Mouse (Mus musculus): ENCODE results near the gene Dach1.

Dach1 gene

GRCm38 (mm10) chr14:98035261-98035660, 134.3 kb downstream of the Dach1 start:
- peak; percentile 79 for DNase-seq (ENCODE audit: low spot score)

GRCm38 (mm10) chr14:98023540-98023939, 146.0 kb downstream of the Dach1 start:
- no peak for DNase-seq (ENCODE audit: low spot score)

DNA sequence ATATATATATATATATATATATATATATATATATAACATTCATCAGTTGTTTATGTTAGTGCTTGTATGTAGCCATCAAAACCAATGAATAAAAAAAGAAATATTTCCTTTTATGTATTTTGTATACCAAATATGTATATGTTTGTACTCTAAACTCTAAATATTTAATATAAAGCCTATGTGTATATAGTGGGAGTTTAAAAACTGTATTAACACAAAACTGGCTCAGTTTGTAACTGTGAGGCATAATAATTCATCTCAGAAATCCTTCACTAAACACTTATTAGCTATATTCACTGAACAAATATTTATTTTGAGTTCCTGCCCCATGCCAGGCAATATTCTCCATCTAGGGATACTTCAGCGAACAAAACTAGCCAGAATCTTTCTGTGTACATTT, 155.5 kb downstream of the Dach1 start:
- DNase-seq (ENCODE audit: low spot score): no peak

- no peak for DNase-seq (ENCODE audit: low spot score)
Observed at GRCm38 (mm10) chr14:98008501-98008900, 161.1 kb downstream of the Dach1 start.

- no peak for DNase-seq (ENCODE audit: low spot score)
Observed at GRCm38 (mm10) chr14:98002021-98002680, 167.4 kb downstream of the Dach1 start.

GRCm38 (mm10) chr14:97998584-97998983, 171.0 kb downstream of the Dach1 start:
- DNase-seq (ENCODE audit: low spot score): no peak

DNA sequence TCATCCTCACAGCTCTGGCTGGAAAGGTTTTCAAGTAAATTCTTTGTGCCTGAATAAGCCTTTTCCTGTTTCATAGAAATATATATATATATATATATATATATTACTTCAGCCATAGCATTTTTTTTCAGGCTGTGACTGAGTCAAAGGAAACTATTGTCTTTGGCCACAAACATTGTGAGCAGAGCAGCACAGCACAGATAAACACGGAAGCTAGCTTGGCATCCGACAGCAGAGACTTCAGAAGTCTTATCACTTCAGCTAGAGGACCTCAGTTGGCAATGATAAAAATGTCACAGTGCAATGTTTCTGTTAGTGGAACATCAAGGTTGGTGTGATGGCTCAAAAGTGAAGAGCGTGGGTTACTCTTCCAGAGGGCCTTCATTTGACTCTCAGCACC, 186.3 kb downstream of the Dach1 start:
- DNase-seq (ENCODE audit: low spot score): no peak

GRCm38 (mm10) chr14:97982676-97983075, 186.9 kb downstream of the Dach1 start:
- DNase-seq (ENCODE audit: low spot score): no peak

GRCm38 (mm10) chr14:97980879-97981278, 188.7 kb downstream of the Dach1 start:
- peak; percentile 72 for DNase-seq (ENCODE audit: low spot score)

DNA sequence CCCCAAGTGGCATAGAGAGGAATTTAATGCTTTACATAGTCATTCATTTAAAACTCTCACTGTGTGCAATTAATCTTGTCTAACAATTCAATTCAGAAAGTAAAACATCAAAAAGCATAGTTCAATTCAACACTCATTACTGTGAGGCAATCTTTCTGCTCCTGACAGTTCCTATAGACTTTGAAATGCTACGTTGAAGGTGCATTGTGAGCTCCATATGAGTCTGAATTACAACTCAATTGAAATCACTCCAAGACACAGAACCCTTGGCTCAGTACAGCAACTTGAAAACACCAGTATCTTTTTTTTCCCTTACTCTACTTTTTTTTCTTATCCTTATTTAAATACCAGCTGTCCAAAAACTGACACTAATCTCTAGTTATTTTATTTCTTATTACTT, 193.5 kb downstream of the Dach1 start:
- peak; percentile 32 for DNase-seq (ENCODE audit: low spot score)

- DNase-seq (ENCODE audit: low spot score): no peak
Observed at GRCm38 (mm10) chr14:97975447-97975846, 194.1 kb downstream of the Dach1 start.

- DNase-seq (ENCODE audit: low spot score): no peak
Observed at GRCm38 (mm10) chr14:97964543-97965069, 205.0 kb downstream of the Dach1 start.

- no peak for DNase-seq (ENCODE audit: low spot score)
Observed at GRCm38 (mm10) chr14:97963624-97964023, 205.9 kb downstream of the Dach1 start.

- DNase-seq (ENCODE audit: low spot score): no peak
Observed at GRCm38 (mm10) chr14:97956356-97956755, 213.2 kb downstream of the Dach1 start.

GRCm38 (mm10) chr14:97945471-97945870, 224.1 kb downstream of the Dach1 start:
- DNase-seq (ENCODE audit: low spot score): no peak

GRCm38 (mm10) chr14:97944643-97945268, 224.8 kb downstream of the Dach1 start:
- no peak for DNase-seq (ENCODE audit: low spot score)

- no peak for DNase-seq (ENCODE audit: low spot score)
Observed at GRCm38 (mm10) chr14:97942361-97942760, 227.2 kb downstream of the Dach1 start.

GRCm38 (mm10) chr14:97896622-97897021, 272.9 kb downstream of the Dach1 start:
- no peak for DNase-seq (ENCODE audit: low spot score)

GRCm38 (mm10) chr14:97881976-97882375, 287.6 kb downstream of the Dach1 start:
- DNase-seq (ENCODE audit: low spot score): no peak

DNA sequence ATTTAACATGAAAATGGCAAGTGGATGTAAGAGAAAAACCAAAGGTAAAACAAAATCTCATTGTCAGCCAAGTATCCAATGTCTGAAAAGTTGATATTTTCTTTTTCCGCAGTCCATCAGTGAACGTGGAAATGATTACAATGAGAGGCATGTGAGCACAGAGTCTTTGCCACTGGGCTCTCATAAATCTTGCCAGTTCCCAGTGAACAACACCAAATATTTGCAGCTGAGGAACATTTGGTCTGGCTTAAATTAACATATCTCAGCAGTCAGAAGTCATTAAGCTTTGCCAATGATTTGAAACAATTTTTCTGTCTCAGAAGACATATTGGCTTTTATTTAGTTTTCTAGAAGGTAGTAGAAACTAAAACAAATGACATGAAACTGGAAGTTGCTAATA, 298.6 kb downstream of the Dach1 start:
- peak; percentile 43 for DNase-seq (ENCODE audit: low spot score)

DNA sequence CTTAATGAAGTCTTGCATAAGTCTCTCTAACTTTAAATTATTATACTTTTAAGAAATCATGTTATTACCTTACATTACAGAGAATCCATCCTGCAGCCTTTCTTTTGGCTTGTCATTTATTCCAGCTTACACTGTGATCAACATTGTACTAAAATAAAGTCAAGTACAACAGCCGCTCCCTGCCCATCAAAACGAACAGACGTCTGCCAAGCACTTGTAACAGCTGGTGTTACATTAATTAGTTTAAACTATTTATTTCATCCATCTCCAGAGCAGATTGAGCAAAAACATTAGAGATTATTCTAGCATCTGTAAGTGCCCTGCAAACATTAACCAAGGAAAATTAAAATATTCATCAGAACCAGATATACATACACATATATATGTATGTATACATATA, 311.2 kb downstream of the Dach1 start:
- no peak for DNase-seq (ENCODE audit: low spot score)

DNA sequence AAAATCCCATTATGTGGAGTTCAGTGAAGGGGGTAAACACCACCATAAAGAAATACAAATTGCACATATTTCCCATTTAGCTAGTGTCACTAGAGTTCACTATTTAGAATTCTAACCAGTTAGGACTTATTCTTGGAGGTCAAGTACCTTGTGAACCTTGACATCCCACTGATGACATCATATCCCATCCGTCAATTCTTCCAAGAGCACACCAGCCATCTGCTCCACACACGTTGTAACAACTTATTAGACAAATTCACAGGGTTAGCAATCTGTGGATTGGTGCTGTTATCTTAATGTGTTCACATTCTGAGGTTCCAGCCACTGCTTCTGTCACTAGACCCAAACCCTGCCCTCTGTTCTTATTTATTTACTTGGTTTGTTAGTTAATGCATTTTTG, 312.3 kb downstream of the Dach1 start:
- DNase-seq (ENCODE audit: low spot score): peak; percentile 60

DNA sequence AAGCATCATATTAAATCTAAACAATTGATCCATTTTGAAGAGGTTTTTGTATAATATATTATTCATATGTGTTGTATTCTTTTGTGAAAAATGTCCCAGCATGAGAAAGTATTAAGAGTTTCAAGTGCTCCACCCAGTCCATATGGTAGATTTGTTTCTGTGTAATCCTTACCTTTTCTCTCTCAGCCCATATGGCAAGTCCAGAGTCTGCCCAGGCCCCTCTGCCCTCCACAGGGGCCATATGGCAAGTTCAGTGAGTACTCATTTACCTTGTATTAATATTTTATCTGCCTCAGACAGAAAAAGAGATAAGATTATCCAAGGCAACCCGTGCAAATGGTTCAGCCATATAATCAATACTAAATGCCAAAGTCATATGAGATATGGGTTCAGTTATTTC, 314.2 kb downstream of the Dach1 start:
- no peak for DNase-seq (ENCODE audit: low spot score)

- no peak for DNase-seq (ENCODE audit: low spot score)
Observed at GRCm38 (mm10) chr14:97850486-97850885, 319.1 kb downstream of the Dach1 start.

Data from embryo, embryonic 10.5 days (tissue).